Mouse (Mus musculus) neural tube, embryonic 11.5 days (tissue): ENCODE results near the gene Lama5. TPM values are rescaled to one million over a fixed set of nuclear protein-coding genes. Genes with fewer than 3 reads are reported as not detected.

Experiments used
- ATAC-seq: fragments of 200-750 bp; cut with Nextera tagmentation; 2 replicates; pipeline ENCODE4 v1.8.0; 2017; ENCODE audit warnings: moderate number of reproducible peaks, mild to moderate bottlenecking, moderate TSS enrichment, moderate library complexity; ENCODE audit not compliant: insufficient read depth, low FRiP score, low TSS enrichment
- DNase-seq: peaks from one replicate; pipeline ENCODE4 v3.0.0-alpha.2; 2015; ENCODE audit warnings: low spot score
- H3K27ac ChIP-seq: fragments of 300-500 bp; sonication (generic); 2 replicates; pipeline ENCODE4 v1.5.1; 2014; ENCODE audit warnings: low read depth, mild to moderate bottlenecking, low read length
- H3K27me3 ChIP-seq: fragments of 300-500 bp; sonication (generic); 2 replicates; pipeline ENCODE4 v1.6.1; 2014; ENCODE audit warnings: mild to moderate bottlenecking, low read length, mixed read lengths; ENCODE audit not compliant: control insufficient read depth, insufficient read depth
- H3K36me3 ChIP-seq: fragments of 300-500 bp; sonication (generic); 2 replicates; pipeline ENCODE4 v1.6.1; 2014; ENCODE audit warnings: mild to moderate bottlenecking, low read length, moderate library complexity, mixed read lengths; ENCODE audit not compliant: control insufficient read depth, insufficient read depth
- H3K4me1 ChIP-seq: fragments of 300-500 bp; sonication (generic); 2 replicates; pipeline ENCODE4 v1.6.1; 2014; ENCODE audit warnings: low read length, mixed read lengths; ENCODE audit not compliant: control insufficient read depth, insufficient read depth
- H3K4me2 ChIP-seq: fragments of 300-500 bp; sonication (generic); 2 replicates; pipeline ENCODE4 v1.6.1; 2014; ENCODE audit warnings: low read depth, mild to moderate bottlenecking, moderate library complexity
- H3K4me3 ChIP-seq: fragments of 300-500 bp; sonication (generic); 2 replicates; pipeline ENCODE4 v1.5.1; 2014; ENCODE audit warnings: low read depth, low read length
- H3K9ac ChIP-seq: fragments of 300-500 bp; sonication (generic); 2 replicates; pipeline ENCODE4 v1.6.1; 2014; ENCODE audit warnings: mild to moderate bottlenecking, low read length
- H3K9me3 ChIP-seq: fragments of 300-500 bp; sonication (generic); 2 replicates; pipeline ENCODE4 v1.6.1; 2016; ENCODE audit warnings: low read length; ENCODE audit not compliant: control insufficient read depth
- WGBS: fragments of 180-500 bp; shearing (Covaris S2); extraction: QIAGEN DNeasy Blood & Tissue Kit; methylation state at CpG from one replicate; pipeline ENCODE4 v1.1.7; 2014; 5-methylcytosine and 5-hydroxymethylcytosine counted together
- polyA plus RNA-seq: library from polyadenylated mRNA; unstranded; fragments of >200 nt; fragmentation: Nextera tagmentation; extraction: Ambion mirVana; gene quantifications from 2 replicates; pipeline ENCODE4 v1.2.1, GENCODE M21; 2014

Gene Lama5
- polyA plus RNA-seq, 1 experiment from 2014 or later = 4.4 TPM

- Histone ChIP-seq H3K27me3 (no peaks in the 10 kb centered on the region), H3K4me1 (peaks cover 8% of the 10 kb centered on the region; the same call in 1 of the 2 replicates), H3K36me3 (peaks cover 7% of the 10 kb centered on the region; the same call in 1 of the 2 replicates), H3K4me2 (peak within 1 kb of the TSS; percentile 87), H3K4me3 (peak within 1 kb of the TSS; percentile 93), H3K27ac (peak within 1 kb of the TSS; percentile 78), H3K9me3 (no peaks in the 10 kb centered on the region), H3K9ac (peak within 1 kb of the TSS; percentile 94)
- ATAC-seq (peak; percentile 95), DNase-seq (peak; percentile 98)
- WGBS = under 1% methylated on average over 38 of the region's 38 CpGs
Observed at GRCm38 (mm10) chr2:180257001-180257521, 31.4 kb upstream of the Lama5 start, which contains the start of gene Rps21. TSS of gene Rps21 (plus strand) at chr2:180257377.

GRCm38 (mm10) chr2:180256296-180257000 is 30.8 kb upstream of the Lama5 start:
- no peaks in the 10 kb centered on the region for H3K9me3 ChIP-seq
- peak overlapping the region; percentile 78 for H3K27ac ChIP-seq
- peak overlapping the region; percentile 93 for H3K4me3 ChIP-seq
- 24% methylated on average over 26 of the region's 26 CpGs for WGBS
- peak overlapping the region; percentile 67 for H3K4me2 ChIP-seq
- H3K4me1 ChIP-seq = peaks cover 8% of the 10 kb centered on the region; the same call in 1 of the 2 replicates
- H3K9ac ChIP-seq = peak overlapping the region; percentile 58
- DNase-seq = no peak
- peak; percentile 53 for ATAC-seq
- H3K27me3 ChIP-seq = no peaks in the 10 kb centered on the region
- H3K36me3 ChIP-seq = peaks cover 3% of the 10 kb centered on the region; the same call in 1 of the 2 replicates

- Histone ChIP-seq H3K4me3 (no peak overlapping the region), H3K4me2 (peak overlapping the region; percentile 67), H3K27ac (no peak overlapping the region), H3K4me1 (peaks cover 8% of the 10 kb centered on the region; the same call in 1 of the 2 replicates), H3K27me3 (no peaks in the 10 kb centered on the region), H3K9me3 (no peaks in the 10 kb centered on the region), H3K9ac (no peak overlapping the region), H3K36me3 (peaks cover 3% of the 10 kb centered on the region; the same call in 1 of the 2 replicates)
- DNase-seq (no peak), ATAC-seq (no peak)
- 93% methylated on average over 9 of the region's 9 CpGs for WGBS
Observed at GRCm38 (mm10) chr2:180255701-180256100, 30.0 kb upstream of the Lama5 start.

GRCm38 (mm10) chr2:180254436-180255209 is 29.0 kb upstream of the Lama5 start:
- no peak overlapping the region for H3K4me3 ChIP-seq
- H3K4me2 ChIP-seq = no peak overlapping the region
- no peak overlapping the region for H3K27ac ChIP-seq
- WGBS = 98% methylated on average over 5 of the region's 5 CpGs
- DNase-seq = no peak
- no peaks in the 10 kb centered on the region for H3K27me3 ChIP-seq
- no peak overlapping the region for H3K9ac ChIP-seq
- peaks cover 3% of the 10 kb centered on the region; the same call in 1 of the 2 replicates for H3K36me3 ChIP-seq
- no peak for ATAC-seq
- H3K4me1 ChIP-seq = peaks cover 8% of the 10 kb centered on the region; the same call in 1 of the 2 replicates
- H3K9me3 ChIP-seq = no peaks in the 10 kb centered on the region

GRCm38 (mm10) chr2:180251838-180252237 is 26.2 kb upstream of the Lama5 start:
- DNase-seq = no peak
- Histone ChIP-seq H3K4me2 (no peak overlapping the region), H3K4me3 (no peak overlapping the region), H3K36me3 (no peaks in the 10 kb centered on the region), H3K27ac (no peak overlapping the region), H3K4me1 (0 out of 2 replicates have a peak, but pooled peaks cover 4% of the 10 kb centered on the region), H3K9me3 (no peaks in the 10 kb centered on the region), H3K9ac (no peak overlapping the region), H3K27me3 (no peaks in the 10 kb centered on the region)
- 43% methylated on average over 3 of the region's 3 CpGs for WGBS
- ATAC-seq = no peak

GRCm38 (mm10) chr2:180250930-180251611 is 25.4 kb upstream of the Lama5 start:
- no peak overlapping the region for H3K4me3 ChIP-seq
- H3K36me3 ChIP-seq = no peaks in the 10 kb centered on the region
- ATAC-seq (peak; percentile 80), DNase-seq (peak; percentile 81)
- no peak overlapping the region for H3K9ac ChIP-seq
- WGBS = 29% methylated on average over 11 of the region's 11 CpGs
- H3K27me3 ChIP-seq = no peaks in the 10 kb centered on the region
- no peaks in the 10 kb centered on the region for H3K9me3 ChIP-seq
- no peak overlapping the region for H3K27ac ChIP-seq
- no peak overlapping the region for H3K4me2 ChIP-seq
- 0 out of 2 replicates have a peak, but pooled peaks cover under 1% of the 10 kb centered on the region for H3K4me1 ChIP-seq

GRCm38 (mm10) chr2:180248947-180249660 is 23.4 kb upstream of the Lama5 start:
- WGBS = 66% methylated on average over 9 of the region's 9 CpGs
- Histone ChIP-seq H3K9ac (no peak overlapping the region), H3K27ac (no peak overlapping the region), H3K9me3 (no peaks in the 10 kb centered on the region), H3K4me1 (no peaks in the 10 kb centered on the region), H3K27me3 (no peaks in the 10 kb centered on the region), H3K36me3 (no peaks in the 10 kb centered on the region), H3K4me2 (no peak overlapping the region), H3K4me3 (no peak overlapping the region)
- ATAC-seq (no peak), DNase-seq (no peak)

GRCm38 (mm10) chr2:180247916-180248315 is 22.3 kb upstream of the Lama5 start:
- Histone ChIP-seq H3K27me3 (no peaks in the 10 kb centered on the region), H3K4me3 (no peak overlapping the region), H3K4me2 (no peak overlapping the region), H3K9ac (no peak overlapping the region), H3K9me3 (no peaks in the 10 kb centered on the region), H3K4me1 (no peaks in the 10 kb centered on the region), H3K36me3 (no peaks in the 10 kb centered on the region), H3K27ac (no peak overlapping the region)
- no peak for DNase-seq
- ATAC-seq = no peak
- 84% methylated on average over 5 of the region's 5 CpGs for WGBS
